Mouse (Mus musculus) layer of hippocampus, adult 2 months (tissue): ENCODE results near the gene Wfdc6a. TPM values are rescaled to one million over a fixed set of nuclear protein-coding genes. Genes with fewer than 3 reads are reported as not detected.

ENCODE experiments used
- DNase-seq, 2 experiments: peaks; one replicate each; pipeline ENCODE4 v3.0.0; 2022; ENCODE audit warnings: low spot score in 2 of 2
- H3K27ac ChIP-seq: fragments of 200-600 bp; 2 replicates; pipeline ENCODE4 v1.8.1; 2022
- H3K4me3 ChIP-seq: fragments of 200-600 bp; 2 replicates; pipeline ENCODE4 v1.8.1; 2022; ENCODE audit warnings: mild to moderate bottlenecking
- CTCF ChIP-seq: fragments of 200-600 bp; conservative IDR thresholded peaks from 2 replicates; pipeline ENCODE4 v1.8.1; 2022; ENCODE audit warnings: antibody characterized with exemption, mild to moderate bottlenecking, moderate library complexity
- total RNA-seq, 2 experiments: library from RNA; stranded (reverse); gene quantifications; 2 replicates each; pipeline ENCODE4 v1.2.3; 2021

The Wfdc6a gene
- total RNA-seq, 2 experiments from 2014 or later = not detected

DNA sequence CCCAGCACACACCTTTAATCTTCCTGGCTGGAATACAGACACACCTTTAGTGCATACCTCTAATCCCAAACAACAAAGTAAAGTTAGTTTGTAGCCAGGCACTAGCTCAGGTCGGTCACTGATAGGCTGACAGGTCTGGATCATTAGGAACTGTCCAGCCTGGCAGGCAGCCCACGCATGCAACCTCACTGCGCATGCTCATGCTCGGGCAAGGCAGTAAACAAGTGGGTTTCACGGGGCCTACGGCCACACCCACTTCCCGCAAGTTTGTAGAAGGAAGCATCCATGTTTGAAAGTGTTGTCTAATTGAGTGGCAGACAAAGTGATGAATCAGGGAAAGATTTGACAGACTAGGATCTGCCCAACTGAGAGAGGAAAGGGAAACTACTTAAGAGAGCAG, 42.6 kb downstream of the Wfdc6a start:
- no peak for DNase-seq
- H3K27ac ChIP-seq = no peak overlapping the region

DNA sequence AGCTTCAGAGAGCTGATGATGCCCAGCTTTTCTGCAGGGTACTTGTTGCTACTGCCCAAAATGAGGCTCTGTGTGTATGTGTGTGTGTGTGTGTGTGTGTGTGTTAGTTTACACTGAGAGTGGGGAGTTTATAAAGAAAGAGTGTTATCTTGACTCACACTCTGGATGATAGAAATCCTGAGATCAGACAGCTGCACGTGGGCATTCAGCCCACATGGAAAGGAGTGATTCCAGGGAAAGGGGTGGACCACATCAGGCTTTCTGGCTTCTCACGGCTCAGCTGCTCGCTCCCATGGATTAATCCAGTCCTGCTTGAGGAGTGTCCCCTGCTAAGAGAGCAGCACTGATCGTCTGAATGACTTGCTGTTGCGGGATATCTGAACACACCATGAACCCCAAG, 43.1 kb downstream of the Wfdc6a start:
- TF ChIP-seq CTCF = no peak
- DNase-seq = peak; percentile 46 to 67
- Histone ChIP-seq H3K27ac (no peak overlapping the region), H3K4me3 (no peak overlapping the region)

More for the DNA sequence above, 42.6 kb downstream of the Wfdc6a start:
- no peak for TF ChIP-seq CTCF
- H3K4me3 ChIP-seq = no peak overlapping the region

GRCm38 (mm10) chr2:164540652-164541427, 44.4 kb downstream of the Wfdc6a start:
- Histone ChIP-seq H3K4me3 (no peak overlapping the region), H3K27ac (no peak overlapping the region)
- no peak for DNase-seq
- TF ChIP-seq CTCF = no peak

DNA sequence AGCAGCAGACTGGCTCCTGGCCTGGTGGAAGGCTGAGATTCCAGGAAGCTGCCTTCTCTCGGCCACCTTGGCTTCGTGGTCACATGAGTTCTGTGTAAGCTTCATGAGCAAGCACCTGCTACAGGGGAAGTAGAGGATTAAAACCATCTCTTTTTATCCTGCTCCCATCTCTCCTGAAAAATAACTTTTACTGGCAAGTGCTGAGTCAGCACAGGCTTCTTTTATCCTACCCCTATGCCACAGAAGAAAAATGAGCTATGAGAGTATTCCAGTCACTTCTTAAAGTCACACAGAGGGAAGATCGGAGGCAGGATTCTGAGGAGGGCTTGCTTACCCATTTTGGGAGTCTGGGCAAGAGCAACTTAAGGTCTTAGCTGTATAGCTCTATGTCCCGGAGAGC, 48.2 kb downstream of the Wfdc6a start:
- Histone ChIP-seq H3K4me3 (no peak overlapping the region), H3K27ac (no peak overlapping the region)
- no peak for DNase-seq
- no peak for TF ChIP-seq CTCF

- Histone ChIP-seq H3K4me3 (no peak overlapping the region), H3K27ac (no peak overlapping the region)
- TF ChIP-seq CTCF = no peak
- no peak for DNase-seq
These were observed 50.9 kb downstream of the Wfdc6a start for GRCm38 (mm10) chr2:164534315-164534714.

GRCm38 (mm10) chr2:164531169-164531568, 54.1 kb downstream of the Wfdc6a start:
- DNase-seq = peak; percentile 48 to 82
- TF ChIP-seq CTCF = peak; percentile 97
- Histone ChIP-seq H3K27ac (no peak overlapping the region), H3K4me3 (no peak overlapping the region)

Other genes with a start within 250 kb of the Wfdc6a start
- 1 to 10 TPM in 1 of 2 experiments, not detected in 1; 1.8 TPM for gene Slpi, start 196.4 kb downstream of the Wfdc6a start, total RNA-seq
- under 1 TPM; 0.07 to 0.46 TPM for gene Rbpjl, start 182.3 kb downstream of the Wfdc6a start, total RNA-seq
- 10 to 100 TPM; 10.3 to 11.2 TPM for gene Matn4, start 180.3 kb downstream of the Wfdc6a start, total RNA-seq
- 100 to 1,000 TPM; 122 to 137 TPM for gene Sdc4, start 141.6 kb downstream of the Wfdc6a start, total RNA-seq
- gene Sys1, start 128.5 kb downstream of the Wfdc6a start, total RNA-seq = 10 to 100 TPM; 40.8 to 41.0 TPM
- 1 to 10 TPM; 6.2 to 6.9 TPM for gene Gm20458, start 124.5 kb downstream of the Wfdc6a start, total RNA-seq
- not detected for gene Trp53tg5, start 111.7 kb downstream of the Wfdc6a start, total RNA-seq
- gene Dbndd2, start 99.3 kb downstream of the Wfdc6a start, total RNA-seq = 100 to 1,000 TPM; 111 to 112 TPM
- gene Pigt, start 87.9 kb downstream of the Wfdc6a start, total RNA-seq = 10 to 100 TPM; 79.3 to 84.1 TPM
- gene Wfdc2, start 23.0 kb downstream of the Wfdc6a start, total RNA-seq = not detected
- gene Spint3, start 12.0 kb downstream of the Wfdc6a start, total RNA-seq = not detected
- gene Eppin, start 8.1 kb upstream of the Wfdc6a start, total RNA-seq = not detected
- gene Wfdc6b, start 28.1 kb upstream of the Wfdc6a start, total RNA-seq = not detected
- not detected for gene Wfdc8, start 28.2 kb upstream of the Wfdc6a start, total RNA-seq
- gene Wfdc16, start 53.3 kb upstream of the Wfdc6a start, total RNA-seq = not detected
- not detected for gene Wfdc10, start 70.6 kb upstream of the Wfdc6a start, total RNA-seq
- not detected for gene Wfdc9, start 71.1 kb upstream of the Wfdc6a start, total RNA-seq
- not detected for gene Wfdc11, start 88.6 kb upstream of the Wfdc6a start, total RNA-seq
- not detected for gene Wfdc13, start 99.7 kb upstream of the Wfdc6a start, total RNA-seq
- gene Spint4, start 113.1 kb upstream of the Wfdc6a start, total RNA-seq = not detected
- gene Spint5, start 129.9 kb upstream of the Wfdc6a start, total RNA-seq = not detected
- gene Wfdc3, start 160.5 kb upstream of the Wfdc6a start, total RNA-seq = 1 to 10 TPM in 1 of 2 experiments, under 1 TPM in 1; 0.64 to 1.3 TPM
- gene Dnttip1, start 160.5 kb upstream of the Wfdc6a start, total RNA-seq = 10 to 100 TPM; 40.4 to 41.2 TPM
- gene Ube2c, start 184.5 kb upstream of the Wfdc6a start, total RNA-seq = 1 to 10 TPM in 1 of 2 experiments, under 1 TPM in 1; 0.76 to 1.6 TPM
- not detected for gene Tnnc2, start 194.5 kb upstream of the Wfdc6a start, total RNA-seq
- 10 to 100 TPM; 39.8 TPM for gene Snx21, start 200.4 kb upstream of the Wfdc6a start, total RNA-seq
- gene Acot8, start 219.4 kb upstream of the Wfdc6a start, total RNA-seq = 10 to 100 TPM; 25.8 to 32.2 TPM
- 1 to 10 TPM; 7.2 to 8.9 TPM for gene Zswim3, start 219.7 kb upstream of the Wfdc6a start, total RNA-seq
- 10 to 100 TPM; 23.6 to 25.2 TPM for gene Zswim1, start 237.2 kb upstream of the Wfdc6a start, total RNA-seq
- under 1 TPM; 0.47 to 0.79 TPM for gene Spata25, start 243.1 kb upstream of the Wfdc6a start, total RNA-seq
- 100 to 1,000 TPM; 103 to 108 TPM for gene Ctsa, start 247.4 kb upstream of the Wfdc6a start, total RNA-seq
- gene Neurl2, start 248.0 kb upstream of the Wfdc6a start, total RNA-seq = 1 to 10 TPM; 2.8 to 3.6 TPM